Mouse (Mus musculus) small intestine, adult 2 months (tissue): ENCODE data around the gene Tmem238.

Source experiments
- CTCF ChIP-seq: fragments of 200-500 bp; IDR thresholded peaks from 2 replicates; pipeline ENCODE4 v1.5.1; 2012; ENCODE audit warnings: low read depth, mild to moderate bottlenecking, control low read depth, inconsistent platforms, low read length, moderate library complexity, mixed read lengths; ENCODE audit not compliant: insufficient replicate concordance, insufficient read length; ENCODE audit errors: extremely low read depth
- POLR2A ChIP-seq: fragments of 200-500 bp; IDR thresholded peaks from 2 replicates; pipeline ENCODE4 v1.6.1; 2012; ENCODE audit warnings: low read depth, mild to moderate bottlenecking, control low read depth, inconsistent platforms, low read length, moderate library complexity

DNA sequence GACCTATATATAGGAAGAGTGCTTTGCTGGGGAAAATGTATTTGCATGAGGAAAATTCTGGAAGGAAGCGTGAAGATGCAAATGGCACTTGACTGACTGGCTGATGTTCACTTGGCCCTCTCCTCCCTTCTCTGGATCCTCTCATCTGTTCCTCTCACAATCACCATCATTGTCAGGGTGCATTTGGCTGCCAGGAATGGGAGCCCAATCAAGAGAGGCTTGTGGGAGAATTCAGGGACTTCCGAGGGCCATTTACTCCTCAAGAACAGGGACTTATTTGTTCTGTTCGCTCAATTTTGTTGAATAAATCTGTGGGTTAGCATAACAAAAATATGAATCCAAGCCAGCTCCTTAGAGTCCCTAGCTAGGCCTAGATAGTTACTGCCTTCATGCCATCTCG is 32.2 kb upstream of the Tmem238 start:
- no peak for TF ChIP-seq CTCF
- no peak for TF ChIP-seq POLR2A
